Mouse (Mus musculus) embryonic facial prominence, embryonic 11.5 days (tissue): ENCODE measurements around the gene 1700021F05Rik. TPM values are rescaled to one million over a fixed set of nuclear protein-coding genes. Genes with fewer than 3 reads are reported as not detected.

Experiments used
- ATAC-seq: fragments of 200-750 bp; cut with Nextera tagmentation; replicated peaks from 2 replicates; pipeline ENCODE4 v1.8.0; 2017; ENCODE audit warnings: low read depth; ENCODE audit not compliant: insufficient number of reproducible peaks, low FRiP score, low TSS enrichment
- DNase-seq: peaks from one replicate; pipeline ENCODE4 v3.0.0-alpha.2; 2015; ENCODE audit warnings: low spot score
- H3K27ac ChIP-seq: fragments of 300-500 bp; sonication (generic); replicated peaks from 2 replicates; pipeline ENCODE4 v1.5.1; 2014; ENCODE audit warnings: mild to moderate bottlenecking, low read depth, low read length, control low read depth
- H3K27me3 ChIP-seq: fragments of 300-500 bp; sonication (generic); 2 replicates; pipeline ENCODE4 v1.6.1; 2014; ENCODE audit warnings: mild to moderate bottlenecking, low read length, moderate library complexity, mixed read lengths; ENCODE audit not compliant: control insufficient read depth, insufficient read depth
- H3K36me3 ChIP-seq: fragments of 300-500 bp; sonication (generic); replicated peaks from 2 replicates; pipeline ENCODE4 v1.6.1; 2014; ENCODE audit warnings: low read depth, mild to moderate bottlenecking, low read length, moderate library complexity, mixed read lengths; ENCODE audit not compliant: control insufficient read depth, insufficient read depth
- H3K4me1 ChIP-seq: fragments of 300-500 bp; sonication (generic); 2 replicates; pipeline ENCODE4 v1.6.1; 2014; ENCODE audit warnings: low read length, mixed read lengths; ENCODE audit not compliant: control insufficient read depth, insufficient read depth
- H3K4me2 ChIP-seq: fragments of 300-500 bp; sonication (generic); 2 replicates; pipeline ENCODE4 v1.6.1; 2014; ENCODE audit warnings: low read depth, mild to moderate bottlenecking, control low read depth, low read length, moderate library complexity
- H3K4me3 ChIP-seq: fragments of 300-500 bp; sonication (generic); 2 replicates; pipeline ENCODE4 v1.5.1; 2014; ENCODE audit warnings: low read depth, low read length, control low read depth
- H3K9ac ChIP-seq: fragments of 300-500 bp; sonication (generic); replicated peaks from 2 replicates; pipeline ENCODE4 v1.6.1; 2014; ENCODE audit warnings: mild to moderate bottlenecking, control low read depth, low read length
- H3K9me3 ChIP-seq: fragments of 300-500 bp; sonication (generic); replicated peaks from 2 replicates; pipeline ENCODE4 v1.6.1; 2016; ENCODE audit warnings: mild to moderate bottlenecking, low read length, inconsistent platforms, mixed read lengths; ENCODE audit not compliant: control insufficient read depth
- WGBS: fragments of 180-500 bp; shearing (Covaris S2); extraction: QIAGEN DNeasy Blood & Tissue Kit; methylation state at CpG from one replicate; pipeline ENCODE4 v1.1.7; 2014; 5-methylcytosine and 5-hydroxymethylcytosine counted together
- polyA plus RNA-seq: library from polyadenylated mRNA; unstranded; fragments of >200 nt; fragmentation: Nextera tagmentation; extraction: Ambion mirVana; gene quantifications from 2 replicates; pipeline ENCODE4 v1.2.1, GENCODE M21; 2014

1700021F05Rik gene
- polyA plus RNA-seq, 1 experiment from 2014 or later, result 68.6 TPM

DNA sequence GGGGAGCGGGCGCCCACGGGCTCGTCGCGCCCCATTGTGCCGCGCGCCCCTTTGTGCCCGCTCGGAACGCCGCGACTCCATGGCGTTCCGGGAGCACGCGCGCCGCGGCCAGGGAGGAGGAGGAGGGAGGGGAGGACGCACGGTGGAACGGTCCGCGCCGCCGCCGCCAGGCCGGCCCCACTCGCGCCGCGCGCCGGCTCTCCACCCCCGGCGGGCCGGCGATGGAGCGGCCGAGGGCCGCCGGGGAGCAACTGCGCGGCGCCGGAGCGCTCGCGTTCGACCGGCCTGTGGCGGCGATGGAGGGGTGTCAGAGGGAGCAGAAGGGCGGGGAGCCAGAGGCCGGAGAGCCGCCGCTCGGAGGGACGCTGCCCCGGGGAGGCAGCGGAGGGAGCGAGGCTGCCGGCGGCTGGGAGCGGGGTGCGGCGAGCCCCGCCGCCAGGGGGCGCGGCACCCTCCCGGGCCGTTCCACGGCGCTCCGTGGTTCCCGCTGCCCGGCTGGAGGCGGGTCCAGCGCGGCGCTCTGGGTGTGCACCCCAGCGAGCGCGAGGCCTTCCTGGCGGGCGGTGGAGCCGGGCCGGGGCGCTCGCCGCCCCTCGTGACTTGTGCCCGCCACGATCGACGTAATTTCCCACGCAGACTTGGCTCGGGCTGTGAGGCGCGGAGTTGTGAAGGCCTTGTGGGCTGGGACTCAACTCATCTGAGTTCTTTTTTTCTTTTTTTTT is 61.2 kb downstream of the 1700021F05Rik start:
- ATAC-seq, result peak; percentile 69
- peak; percentile 90 for DNase-seq
- Histone ChIP-seq H3K4me3 (peak overlapping the region; percentile 89), H3K36me3 (no peaks in the 10 kb centered on the region), H3K9me3 (no peaks in the 10 kb centered on the region), H3K27ac (peak overlapping the region; percentile 98), H3K4me2 (peak overlapping the region; percentile 94), H3K27me3 (no peaks in the 10 kb centered on the region), H3K4me1 (no peaks in the 10 kb centered on the region; the same call in 1 of the 2 replicates), H3K9ac (peak overlapping the region; percentile 99)
- WGBS, result under 1% methylated on average over 84 of the region's 103 CpGs

- peak within 1 kb of the TSS; percentile 99 for H3K9ac ChIP-seq
- under 1% methylated on average over 52 of the region's 101 CpGs for WGBS
- H3K36me3 ChIP-seq, result no peaks in the 10 kb centered on the region
- DNase-seq, result peak; percentile 67
- no peaks in the 10 kb centered on the region; the same call in 1 of the 2 replicates for H3K4me1 ChIP-seq
- ATAC-seq, result peak; percentile 40
- no peaks in the 10 kb centered on the region for H3K9me3 ChIP-seq
- no peaks in the 10 kb centered on the region for H3K27me3 ChIP-seq
- peak within 1 kb of the TSS; percentile 94 for H3K4me2 ChIP-seq
- H3K4me3 ChIP-seq, result peak within 1 kb of the TSS; percentile 89
- peak within 1 kb of the TSS; percentile 98 for H3K27ac ChIP-seq
Measured at GRCm38 (mm10) chr10:43478751-43479435, 61.9 kb downstream of the 1700021F05Rik start, which contains the start of gene Bend3. Bend3 (plus strand) TSS chr10:43478831.

DNA sequence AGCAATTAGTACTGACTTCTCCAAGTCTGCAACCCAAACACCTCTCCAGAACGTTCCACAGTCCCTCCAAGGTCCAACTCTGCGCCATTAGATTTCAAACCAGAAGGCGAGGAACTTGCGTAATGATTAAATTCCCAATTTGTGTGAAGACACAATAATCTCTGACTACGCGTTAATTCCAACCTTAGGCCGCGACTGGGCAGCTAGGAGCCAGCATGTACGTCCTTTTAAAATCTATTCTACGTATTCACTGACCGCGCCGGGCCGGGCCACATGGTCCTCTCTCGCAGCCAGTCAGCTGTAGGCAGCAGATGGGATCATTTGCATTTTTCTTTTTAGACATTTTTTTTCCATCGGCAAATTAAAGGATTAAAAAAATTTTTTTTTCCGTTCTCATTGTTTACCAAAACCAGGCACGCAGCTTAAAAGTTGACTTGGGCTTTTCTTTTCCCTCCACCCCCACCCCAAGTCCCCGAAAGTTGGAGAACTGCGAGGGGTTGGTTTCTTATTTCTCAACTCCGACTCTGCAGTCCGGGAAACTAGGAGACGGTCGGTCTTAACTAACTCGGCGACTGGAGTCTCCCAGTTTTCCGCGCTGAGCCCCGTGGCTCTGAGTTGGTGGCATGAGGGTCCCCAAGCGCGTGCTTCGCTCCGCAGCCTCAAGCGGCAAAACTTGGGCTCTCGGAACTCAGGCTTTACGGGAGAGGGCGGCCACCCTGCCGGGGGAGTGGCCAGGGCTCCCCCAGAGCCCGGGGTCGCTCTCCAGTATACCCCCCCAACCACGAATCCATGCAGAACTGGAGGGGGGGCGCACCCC is 62.7 kb downstream of the 1700021F05Rik start:
- H3K36me3 ChIP-seq, result no peaks in the 10 kb centered on the region
- WGBS, result under 1% methylated on average over 40 of the region's 42 CpGs
- H3K4me1 ChIP-seq, result no peaks in the 10 kb centered on the region
- peak overlapping the region; percentile 99 for H3K9ac ChIP-seq
- no peaks in the 10 kb centered on the region for H3K27me3 ChIP-seq
- no peaks in the 10 kb centered on the region for H3K9me3 ChIP-seq
- DNase-seq, result peak; percentile 85
- H3K4me2 ChIP-seq, result peak overlapping the region; percentile 94
- peak; percentile 50 for ATAC-seq
- H3K27ac ChIP-seq, result peak overlapping the region; percentile 98
- peak overlapping the region; percentile 89 for H3K4me3 ChIP-seq

- Histone ChIP-seq H3K9ac (peak overlapping the region; percentile 46), H3K4me2 (peak overlapping the region; percentile 94), H3K9me3 (no peaks in the 10 kb centered on the region), H3K27ac (no peak overlapping the region), H3K36me3 (no peaks in the 10 kb centered on the region), H3K4me3 (peak overlapping the region; percentile 89), H3K4me1 (no peaks in the 10 kb centered on the region), H3K27me3 (no peaks in the 10 kb centered on the region)
- DNase-seq (peak; percentile 40), ATAC-seq (no peak)
- WGBS, result 6% methylated on average over 9 of the region's 9 CpGs
Measured at GRCm38 (mm10) chr10:43477459-43477858, 63.3 kb downstream of the 1700021F05Rik start.

GRCm38 (mm10) chr10:43475376-43475775 is 65.4 kb downstream of the 1700021F05Rik start:
- H3K9ac ChIP-seq, result no peak overlapping the region
- DNase-seq (no peak), ATAC-seq (no peak)
- no peak overlapping the region for H3K4me2 ChIP-seq
- WGBS, result 54% methylated on average over 4 of the region's 4 CpGs
- no peaks in the 10 kb centered on the region for H3K27me3 ChIP-seq
- H3K4me1 ChIP-seq, result no peaks in the 10 kb centered on the region
- no peaks in the 10 kb centered on the region for H3K36me3 ChIP-seq
- no peak overlapping the region for H3K4me3 ChIP-seq
- H3K9me3 ChIP-seq, result no peaks in the 10 kb centered on the region
- H3K27ac ChIP-seq, result no peak overlapping the region

Other genes with a start within 250 kb of the 1700021F05Rik start
- 6.9 and 7.1 TPM in 2 replicates for gene Bend3, start 62.2 kb downstream of the 1700021F05Rik start, polyA plus RNA-seq
- 10.8 and 13.8 TPM in 2 replicates for gene Gm9803, start 16.9 kb downstream of the 1700021F05Rik start, polyA plus RNA-seq
- 595 and 626 TPM in 2 replicates for gene Cd24a, start 37.3 kb upstream of the 1700021F05Rik start, polyA plus RNA-seq